Mouse (Mus musculus) stomach, postnatal 0 days (tissue): Measurements from ENCODE around the gene Etv3. TPM values are rescaled to one million over a fixed set of nuclear protein-coding genes. Genes with fewer than 3 reads are reported as not detected.

Experiments
- ATAC-seq: fragments of 200-750 bp; cut with Nextera tagmentation; 2 replicates; pipeline ENCODE4 v1.8.0; 2017; ENCODE audit not compliant: low FRiP score, low TSS enrichment
- DNase-seq: peaks from one replicate; pipeline ENCODE4 v3.0.0-alpha.2; 2016; ENCODE audit warnings: low spot score
- H3K27ac ChIP-seq: fragments of 300-500 bp; sonication (generic); replicated peaks from 2 replicates; pipeline ENCODE4 v1.5.1; 2014; ENCODE audit warnings: mild to moderate bottlenecking, control low read depth
- H3K27me3 ChIP-seq: fragments of 300-500 bp; sonication (generic); 2 replicates; pipeline ENCODE4 v1.6.1; 2014; ENCODE audit warnings: low read length; ENCODE audit not compliant: control insufficient read depth, insufficient read depth
- H3K36me3 ChIP-seq: fragments of 300-500 bp; sonication (generic); 2 replicates; pipeline ENCODE4 v1.6.1; 2014; ENCODE audit warnings: low read length, mixed read lengths; ENCODE audit not compliant: control insufficient read depth, insufficient read depth
- H3K4me1 ChIP-seq: fragments of 300-500 bp; sonication (generic); replicated peaks from 2 replicates; pipeline ENCODE4 v1.6.1; 2014; ENCODE audit warnings: antibody characterized with exemption; ENCODE audit not compliant: control insufficient read depth, insufficient read depth
- H3K4me2 ChIP-seq: fragments of 300-500 bp; sonication (generic); replicated peaks from 2 replicates; pipeline ENCODE4 v1.6.1; 2014; ENCODE audit warnings: low read depth, mild to moderate bottlenecking, control low read depth, moderate library complexity
- H3K4me3 ChIP-seq: fragments of 300-500 bp; sonication (generic); 2 replicates; pipeline ENCODE4 v1.5.1; 2014; ENCODE audit warnings: low read depth, low read length, control low read depth
- H3K9ac ChIP-seq: fragments of 300-500 bp; sonication (generic); 2 replicates; pipeline ENCODE4 v1.6.1; 2014; ENCODE audit warnings: mild to moderate bottlenecking, low read length, control low read depth, mixed read lengths
- H3K9me3 ChIP-seq: fragments of 300-500 bp; sonication (generic); 2 replicates; pipeline ENCODE4 v1.6.1; 2016; ENCODE audit warnings: low read length; ENCODE audit not compliant: control insufficient read depth
- CTCF ChIP-seq: IDR thresholded peaks from 2 replicates; pipeline ENCODE4 v1.5.1; 2016; ENCODE audit warnings: antibody characterized with exemption, low read depth, mild to moderate bottlenecking, moderate library complexity
- EP300 ChIP-seq: optimal IDR thresholded peaks from 2 replicates; pipeline ENCODE3; 2016; ENCODE audit warnings: antibody characterized with exemption
- WGBS: fragments of 180-500 bp; shearing (Covaris S2); extraction: QIAGEN DNeasy Blood & Tissue Kit; methylation state at CpG from one replicate; pipeline ENCODE4 v1.1.7; 2014; 5-methylcytosine and 5-hydroxymethylcytosine counted together
- polyA plus RNA-seq: library from polyadenylated mRNA; unstranded; fragments of >200 nt; fragmentation: Nextera tagmentation; extraction: Ambion mirVana; gene quantifications from 2 replicates; pipeline ENCODE4 v1.2.1, GENCODE M21; 2015

The Etv3 gene
- polyA plus RNA-seq, 1 experiment from 2014 or later, result 11.8 TPM

DNA sequence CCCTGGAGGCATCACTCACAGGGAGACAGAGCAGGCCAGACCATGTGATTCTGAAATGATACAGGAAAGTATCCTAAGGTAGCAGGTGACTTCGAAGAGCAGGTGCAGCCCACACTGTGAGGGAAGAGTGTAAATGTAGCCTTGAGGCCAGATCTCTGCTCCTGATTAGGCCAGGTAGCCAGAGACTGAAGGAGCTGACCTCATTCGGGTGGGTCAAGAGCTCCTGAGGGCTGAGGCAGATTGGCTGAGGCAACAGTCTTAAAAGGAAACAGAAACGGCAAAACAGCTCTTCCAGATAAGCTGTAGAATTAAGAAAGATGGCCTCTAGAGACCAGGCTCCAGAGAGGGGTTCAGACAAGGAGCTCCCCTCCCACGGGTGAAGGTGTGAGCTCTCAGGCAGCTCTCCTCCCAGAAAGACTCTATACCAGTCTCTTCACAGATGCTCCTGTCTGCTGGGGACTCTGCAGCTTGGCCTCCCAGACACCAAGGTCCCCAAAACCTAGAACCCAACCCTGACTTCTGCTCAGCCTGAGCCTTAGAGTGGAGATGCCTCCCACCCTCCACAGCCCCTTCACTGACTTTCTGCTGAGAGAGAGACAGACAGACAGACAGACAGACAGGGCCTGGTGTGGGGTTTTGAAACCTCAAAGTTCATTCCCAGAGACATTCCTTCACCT lies 20.3 kb upstream of the Etv3 start:
- Histone ChIP-seq H3K27me3 (no peaks in the 10 kb centered on the region; the same call in 1 of the 2 replicates), H3K4me2 (no peak overlapping the region), H3K9ac (no peak overlapping the region), H3K4me1 (0 out of 2 replicates have a peak, but pooled peaks cover 4% of the 10 kb centered on the region), H3K36me3 (no peaks in the 10 kb centered on the region), H3K27ac (no peak overlapping the region), H3K4me3 (no peak overlapping the region), H3K9me3 (no peaks in the 10 kb centered on the region)
- 49% methylated on average over 4 of the region's 4 CpGs for WGBS
- ATAC-seq (no peak), DNase-seq (no peak)
- no peak for TF ChIP-seq EP300
- no peak for TF ChIP-seq CTCF

DNA sequence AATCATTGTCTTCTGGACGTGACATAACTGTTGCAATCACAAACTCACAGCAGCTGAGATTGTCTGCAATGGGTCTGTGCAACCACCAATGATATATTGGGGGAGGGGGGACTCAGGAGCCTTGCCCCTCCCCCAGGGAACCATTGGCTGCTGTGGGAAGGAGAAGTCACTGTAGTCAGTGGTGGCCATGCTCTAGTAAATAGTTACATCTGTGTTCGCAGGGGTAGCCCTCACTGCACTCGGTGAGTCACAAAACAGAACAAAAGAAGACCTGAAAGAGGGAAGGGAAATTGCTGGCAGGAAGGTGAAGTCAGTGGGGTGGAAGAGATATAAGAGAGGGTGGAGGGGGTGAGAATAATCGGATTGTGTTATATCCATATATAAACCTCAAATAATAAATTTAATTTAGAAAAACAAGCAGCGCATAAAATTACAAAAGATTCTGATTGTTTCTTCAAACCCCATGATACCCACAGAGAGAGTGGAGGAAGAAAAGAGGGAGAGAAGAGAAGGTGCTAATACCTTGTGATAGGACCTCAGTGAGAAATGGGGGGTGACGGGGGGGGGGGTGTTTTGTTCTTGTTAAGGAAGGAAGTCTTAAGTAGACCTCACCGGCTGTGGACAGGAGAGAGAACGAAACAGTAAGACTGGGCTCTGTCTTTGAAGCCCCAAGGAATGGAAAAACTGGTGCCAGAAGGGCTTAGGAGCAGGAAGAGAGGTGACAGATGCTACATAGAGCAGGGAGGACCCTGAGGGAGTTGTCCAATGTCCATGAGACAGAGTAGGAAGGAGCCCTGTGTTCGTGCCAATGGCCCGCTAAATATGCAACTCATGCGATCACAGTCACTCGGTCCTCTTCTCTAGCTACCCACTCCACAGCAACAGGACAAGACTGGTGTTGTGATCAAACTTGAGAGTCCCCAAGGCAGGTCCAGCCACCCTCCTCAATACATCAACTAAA lies 18.5 kb upstream of the Etv3 start:
- 0 out of 2 replicates have a peak, but pooled peaks cover 4% of the 10 kb centered on the region for H3K4me1 ChIP-seq
- WGBS, result 60% methylated on average over 12 of the region's 12 CpGs
- H3K4me2 ChIP-seq, result no peak overlapping the region
- no peaks in the 10 kb centered on the region for H3K27me3 ChIP-seq
- H3K36me3 ChIP-seq, result no peaks in the 10 kb centered on the region
- TF ChIP-seq CTCF, result no peak
- TF ChIP-seq EP300, result no peak
- H3K4me3 ChIP-seq, result no peak overlapping the region
- H3K27ac ChIP-seq, result no peak overlapping the region
- DNase-seq (no peak), ATAC-seq (no peak)
- H3K9me3 ChIP-seq, result no peaks in the 10 kb centered on the region
- H3K9ac ChIP-seq, result no peak overlapping the region

DNA sequence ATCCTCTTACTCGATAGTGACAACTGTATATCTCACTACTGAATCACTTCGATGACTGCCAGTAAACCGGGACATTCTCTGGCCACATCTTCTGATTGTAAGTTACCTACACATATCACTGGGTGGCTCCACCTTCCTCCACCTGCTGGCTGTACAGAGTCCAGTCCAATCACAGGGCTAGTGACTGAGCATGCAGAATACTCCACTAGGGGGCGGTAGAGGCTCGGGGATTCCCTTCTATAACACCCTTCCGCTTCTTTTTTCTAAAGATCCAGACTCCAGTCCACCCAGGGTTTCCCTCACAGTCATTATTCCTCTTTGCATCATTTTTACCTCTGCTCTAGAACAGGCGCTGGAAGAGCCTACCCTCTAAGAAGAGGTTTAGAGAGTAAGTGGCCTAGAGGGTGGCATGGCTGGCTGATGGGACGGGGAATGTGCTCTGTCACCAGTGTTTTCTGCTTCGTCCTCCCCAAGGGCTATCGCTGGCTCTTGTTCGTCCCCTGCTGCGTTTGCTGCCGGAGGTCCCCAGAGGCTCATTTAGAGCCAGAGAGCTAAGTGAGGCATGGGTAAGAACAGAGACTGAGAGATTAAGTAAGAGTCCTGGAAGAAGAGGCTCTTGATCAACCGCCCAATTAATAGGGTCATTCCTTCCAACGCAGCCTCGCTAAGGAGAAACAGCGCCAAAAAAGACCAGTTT lies 16.9 kb upstream of the Etv3 start:
- H3K27ac ChIP-seq, result peak overlapping the region; percentile 40
- H3K4me3 ChIP-seq, result no peak overlapping the region
- DNase-seq (peak; percentile 92), ATAC-seq (peak; percentile 89)
- TF ChIP-seq EP300, result no peak
- TF ChIP-seq CTCF, result peak; percentile 99
- 0 out of 2 replicates have a peak overlapping the region, but pooled peaks have one; percentile 27 for H3K4me2 ChIP-seq
- H3K9me3 ChIP-seq, result no peaks in the 10 kb centered on the region
- H3K4me1 ChIP-seq, result 0 out of 2 replicates have a peak, but pooled peaks cover 4% of the 10 kb centered on the region
- WGBS, result 30% methylated on average over 17 of the region's 17 CpGs
- H3K27me3 ChIP-seq, result no peaks in the 10 kb centered on the region
- no peaks in the 10 kb centered on the region for H3K36me3 ChIP-seq
- peak overlapping the region; percentile 23; the same call in 1 of the 2 replicates for H3K9ac ChIP-seq

GRCm38 (mm10) chr3:87509061-87509460 lies 16.1 kb upstream of the Etv3 start:
- TF ChIP-seq EP300 (no peak), CTCF (no peak)
- Histone ChIP-seq H3K4me3 (no peak overlapping the region), H3K27ac (peak overlapping the region; percentile 45; the same call in 1 of the 2 replicates), H3K4me2 (no peak overlapping the region), H3K36me3 (no peaks in the 10 kb centered on the region), H3K9ac (no peak overlapping the region), H3K9me3 (no peaks in the 10 kb centered on the region), H3K4me1 (0 out of 2 replicates have a peak, but pooled peaks cover 4% of the 10 kb centered on the region), H3K27me3 (no peaks in the 10 kb centered on the region)
- 29% methylated on average over 4 of the region's 4 CpGs for WGBS
- peak; percentile 86 for DNase-seq
- peak; percentile 81 for ATAC-seq

DNA sequence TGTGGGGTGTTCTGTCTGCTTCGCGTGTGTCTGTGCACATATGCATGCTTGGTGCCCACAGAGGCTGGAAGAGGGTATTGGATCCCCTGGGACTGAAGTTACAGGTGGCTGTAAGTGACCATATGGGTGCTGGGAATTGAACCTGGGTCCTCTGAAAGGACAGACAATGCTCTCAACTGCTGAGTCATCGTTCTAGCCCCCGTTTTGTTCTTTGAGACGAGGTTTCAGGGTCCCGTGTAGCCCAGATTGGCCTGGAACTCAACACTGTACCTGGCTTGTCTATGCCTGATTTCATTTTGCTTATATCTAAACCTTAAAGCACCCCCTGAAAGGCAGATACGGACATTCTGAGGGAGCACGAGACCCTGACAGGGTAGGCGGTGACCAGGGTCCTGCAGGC lies 14.4 kb upstream of the Etv3 start:
- no peak overlapping the region for H3K4me3 ChIP-seq
- no peaks in the 10 kb centered on the region for H3K9me3 ChIP-seq
- no peaks in the 10 kb centered on the region for H3K27me3 ChIP-seq
- no peak overlapping the region for H3K9ac ChIP-seq
- no peak for DNase-seq
- WGBS, result 88% methylated on average over 9 of the region's 9 CpGs
- no peak overlapping the region for H3K27ac ChIP-seq
- H3K36me3 ChIP-seq, result no peaks in the 10 kb centered on the region
- H3K4me1 ChIP-seq, result 0 out of 2 replicates have a peak, but pooled peaks cover 4% of the 10 kb centered on the region
- no peak for ATAC-seq
- no peak overlapping the region for H3K4me2 ChIP-seq
- TF ChIP-seq EP300 (no peak), CTCF (no peak)
